Mouse (Mus musculus): ENCODE measurements at regions not wholly inside any gene's neighbourhood (a gene's known extent, or its start where the extent isn't known, plus 50 kb on each side); places are given as distances from the start of the nearest gene placed in this dataset.

GRCm38 (mm10) chr11:82579841-82580415 is 184.2 kb downstream of the Cct6b start:
- DNase-seq, result no peak

- no peak for DNase-seq
These were observed 187.3 kb downstream of the Tmem132e start for GRCm38 (mm10) chr11:82576019-82576418.

GRCm38 (mm10) chr11:82573126-82573525 is 184.4 kb downstream of the Tmem132e start:
- DNase-seq, result no peak

- peak; percentile 11 to 14 for DNase-seq
These were observed 182.8 kb downstream of the Tmem132e start for GRCm38 (mm10) chr11:82571525-82571924.

- DNase-seq, result no peak
These were observed 181.1 kb downstream of the Tmem132e start for GRCm38 (mm10) chr11:82569819-82570218.

GRCm38 (mm10) chr11:82568219-82568676 is 179.5 kb downstream of the Tmem132e start:
- no peak for DNase-seq

- peak in 1 of 2 experiments; percentile 7 for DNase-seq
These were observed 178.4 kb downstream of the Tmem132e start for GRCm38 (mm10) chr11:82567014-82567685.

- DNase-seq, result no peak
These were observed 177.4 kb downstream of the Tmem132e start for GRCm38 (mm10) chr11:82566092-82566491.

- no peak for DNase-seq
These were observed 175.5 kb downstream of the Tmem132e start for GRCm38 (mm10) chr11:82564181-82564580.

- no peak for DNase-seq
These were observed 153.3 kb downstream of the Tmem132e start for GRCm38 (mm10) chr11:82542028-82542427.

GRCm38 (mm10) chr11:82541376-82541775 is 152.7 kb downstream of the Tmem132e start:
- DNase-seq, result no peak

GRCm38 (mm10) chr11:82537931-82538330 is 149.2 kb downstream of the Tmem132e start:
- DNase-seq, result no peak

GRCm38 (mm10) chr11:82523200-82523802 is 134.6 kb downstream of the Tmem132e start:
- DNase-seq, result no peak

- DNase-seq, result no peak
These were observed 132.7 kb downstream of the Tmem132e start for GRCm38 (mm10) chr11:82521383-82521782.

- no peak for DNase-seq
These were observed 130.0 kb downstream of the Tmem132e start for GRCm38 (mm10) chr11:82518691-82519090.

GRCm38 (mm10) chr11:82514526-82515144 is 125.9 kb downstream of the Tmem132e start:
- DNase-seq, result peak in 1 of 2 experiments; percentile 3

GRCm38 (mm10) chr11:82508564-82508963 is 119.9 kb downstream of the Tmem132e start:
- DNase-seq, result no peak

Data from kidney, adult 8-10 months (tissue).